Mouse (Mus musculus) brown adipose tissue, adult 24 weeks (tissue): Measurements from ENCODE around the gene Gm49340. TPM values are rescaled to one million over a fixed set of nuclear protein-coding genes. Genes with fewer than 3 reads are reported as not detected.
A peak's percentile ranks its signal among the peaks of the same experiment; 100 is the strongest.
"Not testable (repeated sequence)": the region's sequence is repeated elsewhere in the genome, so short reads cannot be mapped to it uniquely, and the experiment has no call there.

Experiments used
- H3K27ac ChIP-seq: fragments of 200-500 bp; replicated peaks from 2 replicates; pipeline ENCODE4 v1.5.1; 2012; ENCODE audit warnings: low read depth, mild to moderate bottlenecking, low read length
- H3K4me1 ChIP-seq: fragments of 200-500 bp; 2 replicates; pipeline ENCODE4 v1.6.1; 2012; ENCODE audit warnings: low read length, mixed read lengths; ENCODE audit not compliant: control insufficient read depth, insufficient read depth, insufficient read length
- H3K4me3 ChIP-seq: fragments of 200-500 bp; 2 replicates; pipeline ENCODE4 v1.5.1; 2012; ENCODE audit warnings: low read depth, mild to moderate bottlenecking, low read length, moderate library complexity; ENCODE audit not compliant: insufficient read depth
- polyA plus RNA-seq: library from polyadenylated mRNA; stranded (reverse); fragments of >200 nt; gene quantifications from 2 replicates; pipeline ENCODE4 v1.2.4, GENCODE M21; 2012; ENCODE audit not compliant: missing spikeins, insufficient read depth, insufficient read length

Gm49340 gene
- 0.48 TPM in 1 of 2 replicates, not detected in the other for polyA plus RNA-seq

DNA sequence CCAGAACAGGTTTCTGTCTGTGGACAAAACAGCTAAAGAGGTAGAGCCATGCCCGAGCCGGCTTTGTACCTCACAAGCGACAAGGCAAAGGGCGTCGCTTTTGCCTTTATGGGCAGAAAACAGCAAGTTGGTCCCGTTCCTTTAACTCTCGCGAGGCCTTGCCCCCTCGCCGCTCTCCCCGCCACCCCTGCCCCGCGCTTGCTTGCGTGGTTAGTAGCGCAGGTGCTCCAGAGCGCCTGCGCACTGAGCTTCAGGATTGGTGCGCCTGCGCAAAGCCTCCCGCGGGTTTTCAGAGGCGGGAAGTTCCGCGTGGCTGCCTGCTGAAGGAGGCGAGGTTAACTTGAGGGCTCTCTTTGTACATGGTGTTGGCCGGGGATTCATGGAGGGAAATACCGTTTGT, at the start of gene Gm49340, which contains the start of the genes Aspa and Spata22:
TSS of gene Gm49340 (plus strand) at position 300 of the 400 bp plus-strand sequence.
TSS of gene Aspa (minus strand) at position 155 of the 400 bp plus-strand sequence.
TSS of gene Spata22 (plus strand) at position 300 of the 400 bp plus-strand sequence.
- no peak within 1 kb of the TSS for H3K27ac ChIP-seq
- peaks cover 3% of the 10 kb centered on the region; the same call in 1 of the 2 replicates for H3K4me1 ChIP-seq
- H3K4me3 ChIP-seq: no peak within 1 kb of the TSS

DNA sequence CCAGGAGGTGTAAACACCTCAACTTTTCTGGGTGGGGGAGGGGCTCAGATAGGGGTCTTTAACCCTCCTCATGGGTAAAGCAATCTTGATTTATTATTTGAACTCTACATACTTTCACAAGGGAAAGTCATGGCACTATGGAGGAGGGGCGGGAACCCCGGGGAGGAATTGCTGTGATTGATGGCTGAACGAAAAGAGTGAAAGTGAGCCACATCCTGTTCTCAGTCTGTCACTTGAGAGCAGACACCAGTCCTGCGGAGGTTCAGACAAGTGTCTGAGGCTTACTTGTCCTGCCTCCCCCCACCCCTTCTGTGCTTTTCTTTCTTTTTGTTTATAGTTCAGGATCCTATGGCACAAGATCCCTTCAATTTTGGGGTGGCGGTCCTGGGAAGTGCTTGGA, 48.8 kb upstream of the Gm49340 start:
- no peak overlapping the region for H3K27ac ChIP-seq
- peaks cover 2% of the 10 kb centered on the region for H3K4me1 ChIP-seq
- no peak overlapping the region for H3K4me3 ChIP-seq

DNA sequence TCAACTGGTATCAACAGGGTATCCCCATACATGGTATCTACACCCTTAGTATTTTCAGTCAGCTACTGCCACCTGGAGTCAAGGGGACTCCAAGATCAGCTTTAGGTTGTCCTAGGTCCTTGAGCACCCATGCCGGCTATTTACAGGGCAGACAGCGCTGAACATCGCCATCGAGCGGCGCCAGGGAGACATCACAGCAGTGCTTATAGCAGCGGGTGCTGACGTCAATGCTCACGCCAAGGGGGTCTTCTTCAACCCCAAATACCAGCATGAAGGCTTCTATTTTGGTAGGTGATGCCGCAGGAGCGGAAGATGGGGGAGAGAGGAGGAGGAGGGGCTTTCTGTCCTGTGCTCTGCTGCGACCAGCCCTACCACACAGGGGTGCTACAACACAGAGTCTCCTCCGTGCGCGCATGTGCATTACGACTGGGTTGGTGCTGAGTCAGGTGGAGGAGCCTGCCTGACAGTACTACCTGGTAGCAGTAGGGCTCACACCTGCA, 48.0 kb upstream of the Gm49340 start:
- peak overlapping the region; percentile 49 for H3K4me3 ChIP-seq
- H3K4me1 ChIP-seq: peaks cover 5% of the 10 kb centered on the region
- H3K27ac ChIP-seq: no peak overlapping the region

DNA sequence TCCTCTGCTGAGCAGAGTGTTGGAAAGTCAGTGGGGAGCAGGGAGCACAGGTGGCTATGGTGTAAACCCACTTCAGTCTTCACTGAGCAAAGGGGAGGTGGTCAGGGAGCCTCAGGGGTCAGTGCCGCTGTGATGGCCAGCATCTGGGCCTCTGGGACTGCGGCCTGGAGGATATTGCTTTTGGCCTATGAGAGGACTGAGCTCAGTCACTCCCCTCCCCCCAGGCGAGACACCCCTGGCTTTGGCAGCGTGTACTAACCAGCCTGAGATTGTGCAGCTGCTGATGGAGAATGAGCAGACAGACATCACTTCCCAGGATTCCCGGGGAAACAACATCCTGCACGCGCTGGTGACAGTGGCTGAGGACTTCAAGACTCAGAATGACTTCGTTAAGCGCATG, 46.2 kb upstream of the Gm49340 start:
- Histone ChIP-seq H3K27ac (no peak overlapping the region), H3K4me1 (peaks cover 5% of the 10 kb centered on the region), H3K4me3 (no peak overlapping the region)

DNA sequence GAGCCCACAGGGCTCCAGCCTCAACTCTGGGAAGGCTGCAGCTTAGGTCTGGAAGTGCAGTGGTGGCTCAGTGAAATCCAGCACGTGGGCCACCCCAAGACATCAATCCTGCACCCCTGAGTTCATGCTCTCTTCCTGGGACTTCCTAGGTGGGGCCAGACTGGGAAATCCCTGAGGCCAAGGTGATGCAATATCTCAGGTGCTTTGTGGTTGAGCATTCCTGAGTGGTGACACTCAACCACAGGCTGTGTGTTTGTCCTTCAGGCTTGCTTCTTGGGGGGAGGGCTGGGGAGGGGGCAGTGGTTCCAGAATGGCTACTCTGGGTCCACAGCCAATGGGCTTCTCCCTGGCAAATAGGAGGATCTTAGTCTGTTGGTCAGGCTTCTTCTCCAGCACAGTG, 45.6 kb upstream of the Gm49340 start:
- peaks cover 5% of the 10 kb centered on the region for H3K4me1 ChIP-seq

DNA sequence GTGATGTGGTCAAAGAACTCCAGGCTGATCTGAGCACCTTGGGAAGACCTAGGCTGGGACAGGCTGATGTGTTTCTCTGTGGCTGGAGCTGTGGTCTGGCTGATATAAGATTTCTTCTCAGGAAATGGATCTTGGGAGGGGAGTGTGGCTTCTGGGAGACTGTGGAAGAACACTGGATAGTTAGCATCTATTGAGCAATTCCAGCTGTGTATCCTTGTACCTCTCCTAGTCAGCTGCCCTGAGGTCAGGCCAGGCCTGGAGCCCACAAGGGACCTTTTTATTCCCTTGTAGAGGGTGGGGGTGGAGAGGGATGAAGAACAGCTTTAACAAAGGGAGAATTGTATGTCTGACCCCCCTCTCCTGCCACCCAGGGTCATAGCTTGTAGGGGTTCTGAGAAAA, 45.2 kb upstream of the Gm49340 start:
- Histone ChIP-seq H3K4me1 (peaks cover 8% of the 10 kb centered on the region), H3K4me3 (no peak overlapping the region), H3K27ac (peak overlapping the region; percentile 93)

More for the DNA sequence above, 45.6 kb upstream of the Gm49340 start:
- Histone ChIP-seq H3K27ac (peak overlapping the region; percentile 49; the same call in 1 of the 2 replicates), H3K4me3 (no peak overlapping the region)

DNA sequence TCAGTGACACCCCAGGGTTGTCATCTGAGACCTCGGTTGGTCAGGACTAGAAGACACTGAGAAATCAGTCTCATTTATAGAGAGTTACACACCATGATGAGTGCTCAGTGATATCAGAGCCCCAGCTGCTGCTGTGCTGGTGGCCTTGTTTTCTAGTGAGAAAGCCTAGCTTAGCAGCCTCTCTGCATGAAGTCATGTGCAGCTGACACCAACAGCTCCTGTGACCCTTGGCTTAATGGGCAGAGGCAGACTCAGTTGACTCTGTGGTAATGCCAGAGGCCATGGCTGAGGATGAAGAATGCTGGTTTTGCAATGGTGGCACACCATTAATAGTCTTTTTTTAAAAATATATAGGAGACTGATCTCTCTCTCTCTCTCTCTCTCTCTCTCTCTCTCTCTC, 39.9 kb upstream of the Gm49340 start:
- H3K4me3 ChIP-seq: no peak overlapping the region
- H3K27ac ChIP-seq: peak overlapping the region; percentile 89
- peaks cover 13% of the 10 kb centered on the region for H3K4me1 ChIP-seq

DNA sequence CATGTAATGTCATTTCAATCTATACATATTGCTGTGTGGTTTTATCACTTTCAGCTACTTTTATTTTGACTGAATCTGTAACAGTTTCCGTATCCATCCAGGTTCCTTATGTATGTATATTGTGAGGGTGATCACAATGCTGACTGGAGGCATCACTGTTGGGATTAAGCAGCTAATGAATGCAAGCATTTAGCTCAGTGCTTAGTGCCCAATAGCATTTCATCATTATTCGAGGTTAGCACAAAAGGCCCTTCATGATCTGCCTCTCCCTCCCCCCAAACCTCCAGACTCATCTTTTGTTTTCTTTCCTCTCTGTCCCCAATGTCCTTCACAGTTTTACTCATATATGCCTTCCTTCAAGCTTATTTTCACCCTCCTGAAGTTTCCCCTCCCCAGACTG, 26.4 kb upstream of the Gm49340 start:
- Histone ChIP-seq H3K27ac (no peak overlapping the region), H3K4me1 (no peaks in the 10 kb centered on the region), H3K4me3 (no peak overlapping the region)

DNA sequence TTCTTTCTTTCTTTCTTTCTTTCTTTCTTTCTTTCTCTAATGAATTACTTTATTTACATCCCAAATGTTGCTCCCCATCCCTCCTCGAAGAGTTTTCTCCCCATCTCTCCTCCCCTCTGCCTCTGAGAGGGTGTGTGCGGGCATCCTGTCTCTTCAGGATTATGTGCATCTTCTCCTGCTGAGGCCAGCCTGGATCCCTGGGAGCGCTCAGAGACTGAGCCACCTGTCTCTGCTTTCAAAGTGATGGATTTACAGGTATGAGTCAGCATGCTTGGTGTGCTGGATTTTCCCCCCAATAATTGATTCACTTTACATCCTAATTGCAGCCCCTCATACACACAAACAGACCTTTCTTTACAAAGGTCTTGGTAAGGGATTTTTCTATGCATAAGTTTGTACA, 13.6 kb upstream of the Gm49340 start:
- Histone ChIP-seq H3K4me3 (no peak overlapping the region), H3K4me1 (no peaks in the 10 kb centered on the region), H3K27ac (no peak overlapping the region)

DNA sequence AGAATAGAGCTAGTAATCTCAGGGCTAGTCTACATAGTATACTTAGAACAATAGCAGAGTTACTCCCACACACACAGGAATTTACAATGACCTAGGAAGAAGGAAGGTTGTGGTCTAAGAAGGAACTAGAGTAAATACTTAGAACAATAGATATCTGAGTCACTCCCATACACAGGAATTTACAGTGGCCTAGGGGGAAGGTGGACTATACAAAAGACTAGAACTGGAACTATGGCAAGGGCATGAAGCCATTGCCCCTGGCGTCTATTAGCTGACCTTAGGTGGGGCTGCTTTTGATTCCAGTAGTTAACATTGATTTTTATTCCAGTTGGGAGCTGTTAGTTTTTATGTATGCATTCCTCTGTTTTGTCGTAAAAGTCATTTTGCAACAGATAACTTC, 11.0 kb upstream of the Gm49340 start:
- H3K4me3 ChIP-seq, H3K4me1 ChIP-seq, H3K27ac ChIP-seq: not testable (repeated sequence)

DNA sequence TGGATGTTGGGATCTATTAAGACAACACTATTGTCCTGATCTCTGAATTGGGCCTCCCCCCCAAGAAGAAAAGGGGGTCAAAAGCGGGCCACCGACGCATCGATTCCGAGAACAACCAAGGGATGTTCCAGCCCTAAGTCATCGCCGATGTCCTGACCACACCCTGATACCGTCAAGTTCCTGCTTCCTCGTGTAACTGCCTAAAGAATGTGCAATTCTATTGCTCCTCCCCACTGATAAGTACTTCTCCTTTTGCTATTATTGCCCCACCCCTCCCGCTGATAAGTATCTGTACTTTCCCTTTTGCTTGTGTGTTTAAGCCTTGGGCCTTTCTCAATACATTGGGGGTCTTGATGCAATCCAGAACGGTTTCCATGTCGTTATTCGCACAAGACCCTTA, 8.5 kb upstream of the Gm49340 start:
- not testable (repeated sequence) for H3K4me3 ChIP-seq, H3K27ac ChIP-seq, H3K4me1 ChIP-seq

DNA sequence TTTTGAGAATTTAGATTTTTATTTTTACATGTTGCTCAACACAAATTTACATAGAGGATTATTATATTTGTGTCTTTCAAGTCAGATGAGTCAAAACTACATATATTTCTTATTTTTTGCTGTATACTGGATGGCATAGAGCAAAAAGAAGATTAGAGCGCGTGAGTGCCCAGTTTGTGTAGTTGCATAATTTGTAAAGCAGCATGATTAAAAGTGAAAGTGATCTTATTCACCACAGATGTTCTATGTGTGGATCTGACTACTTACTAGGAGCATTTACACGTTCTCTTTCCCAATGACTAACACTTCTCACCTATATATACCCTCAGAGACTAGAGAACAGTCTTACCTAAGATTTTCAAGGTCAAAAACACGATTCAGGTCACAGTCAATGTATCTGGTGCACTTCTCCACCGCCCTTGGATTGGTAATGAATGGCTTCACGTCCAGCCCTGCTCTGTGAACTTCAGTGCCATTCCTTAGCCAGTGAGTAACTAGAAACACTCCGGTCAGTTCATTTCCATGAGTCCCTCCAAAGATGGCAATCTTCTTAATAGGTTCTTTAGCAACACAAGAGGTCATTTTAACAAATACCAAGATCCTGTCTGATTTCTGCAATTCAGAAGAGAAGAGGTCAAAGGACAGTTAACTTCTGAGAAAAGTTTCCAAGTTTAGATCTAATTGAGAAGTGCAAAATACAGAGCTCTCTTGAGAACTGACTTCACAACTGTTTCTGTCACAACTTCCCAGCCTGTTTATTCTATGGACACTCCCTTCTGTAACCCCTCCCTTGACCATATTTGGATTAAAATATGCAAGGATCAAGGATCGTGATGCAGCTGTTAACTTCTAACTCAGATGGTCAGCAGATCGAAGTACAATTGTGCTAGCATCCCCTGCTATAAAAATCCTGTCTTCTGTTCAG, 5.4 kb upstream of the Gm49340 start:
- peak overlapping the region; percentile 99 for H3K27ac ChIP-seq
- peak overlapping the region; percentile 72 for H3K4me3 ChIP-seq
- peaks cover 3% of the 10 kb centered on the region; the same call in 1 of the 2 replicates for H3K4me1 ChIP-seq

DNA sequence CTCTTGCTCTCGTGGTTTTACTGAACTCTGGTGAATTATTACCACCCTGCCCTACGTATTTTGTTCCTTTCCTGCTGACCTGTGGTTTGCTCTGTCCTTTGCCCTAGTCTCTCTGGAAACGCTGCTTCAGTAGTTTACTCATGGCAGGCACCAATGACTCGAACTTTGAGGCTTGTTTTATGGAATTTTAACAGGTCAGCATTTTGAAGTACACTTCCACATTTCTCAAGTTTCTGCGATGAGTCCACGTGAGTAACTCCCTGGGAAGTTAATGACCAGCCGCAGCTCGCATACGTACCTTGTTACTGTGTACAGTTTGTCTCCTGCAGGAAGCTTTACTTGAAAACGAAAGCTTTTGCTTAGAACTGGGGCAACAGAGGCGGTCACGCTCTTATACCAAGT, 3.1 kb upstream of the Gm49340 start:
- peaks cover 3% of the 10 kb centered on the region; the same call in 1 of the 2 replicates for H3K4me1 ChIP-seq
- H3K4me3 ChIP-seq: peak overlapping the region; percentile 39
- peak overlapping the region; percentile 88 for H3K27ac ChIP-seq

DNA sequence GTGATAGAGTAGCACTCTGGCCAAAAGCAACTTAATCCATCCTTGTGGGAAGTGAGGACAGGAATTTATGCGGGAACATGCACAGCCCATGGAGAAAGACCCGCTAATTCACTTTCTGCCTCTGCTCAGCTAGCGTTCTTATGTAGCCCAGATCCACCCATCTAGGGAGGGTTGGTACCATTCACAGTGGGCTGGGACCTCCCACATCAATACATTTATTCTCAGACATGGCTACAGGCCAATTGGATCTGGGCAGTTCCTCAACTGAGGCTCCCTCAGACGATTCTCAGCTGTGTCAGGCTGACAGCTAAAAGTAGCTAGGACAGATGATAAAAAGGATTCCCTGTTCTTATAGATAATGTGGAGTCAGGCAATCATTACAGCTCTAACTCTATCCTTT, 2.2 kb upstream of the Gm49340 start:
- no peak overlapping the region for H3K4me3 ChIP-seq
- no peak overlapping the region for H3K27ac ChIP-seq
- H3K4me1 ChIP-seq: peaks cover 3% of the 10 kb centered on the region; the same call in 1 of the 2 replicates

DNA sequence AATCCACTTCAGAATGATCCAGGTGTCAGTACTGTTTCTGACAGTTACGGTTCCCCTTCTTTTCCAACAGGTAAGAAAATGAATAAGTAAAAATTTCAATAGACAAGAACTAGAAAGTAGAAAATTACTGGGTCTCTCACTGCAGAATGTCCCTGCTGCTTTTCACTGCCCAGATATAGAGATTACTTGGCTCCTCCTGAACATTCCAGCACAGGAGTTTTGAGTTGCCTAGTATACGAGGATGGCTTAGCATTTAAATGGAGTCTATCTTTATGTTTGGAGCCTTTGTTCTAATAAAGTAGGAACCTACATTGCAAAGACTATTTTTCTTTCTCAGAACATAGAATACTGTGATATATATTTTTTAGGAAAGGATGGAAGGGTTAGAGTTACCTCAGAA, 3.8 kb downstream of the Gm49340 start:
- Histone ChIP-seq H3K4me3 (no peak overlapping the region), H3K4me1 (no peaks in the 10 kb centered on the region), H3K27ac (no peak overlapping the region)
